Mouse (Mus musculus): ENCODE measurements at regions not wholly inside any gene's neighbourhood (a gene's known extent, or its start where the extent isn't known, plus 50 kb on each side); places are given as distances from the start of the nearest gene placed in this dataset.

- Histone ChIP-seq H3K27ac (ENCODE audit: low read depth, low read length) (no peak overlapping the region), H3K4me3 (ENCODE audit: low read depth, low read length) (no peak overlapping the region), H3K4me2 (no peak overlapping the region), H3K9me3 (replicated peaks; ENCODE audit: control insufficient read depth, low read length) (no peaks in the 10 kb centered on the region), H3K4me1 (ENCODE audit: control insufficient read depth, insufficient read depth, low read length) (peaks cover 3% of the 10 kb centered on the region; the same call in 1 of the 2 replicates), H3K27me3 (ENCODE audit: control insufficient read depth, insufficient read depth, low read length) (no peaks in the 10 kb centered on the region), H3K36me3 (ENCODE audit: control insufficient read depth, insufficient read depth, low read length) (no peaks in the 10 kb centered on the region), H3K9ac (ENCODE audit: low read depth, low read length) (no peak overlapping the region)
- ATAC-seq (replicated peaks; ENCODE audit: insufficient number of reproducible peaks, low FRiP score, low TSS enrichment), result no peak
- 66% methylated on average over 9 of the region's 9 CpGs for WGBS (ENCODE audit: insufficient replicate concordance)
These were observed 179.8 kb upstream of the Fggy start for GRCm38 (mm10) chr4:95377222-95378134.

GRCm38 (mm10) chr4:95378645-95379044 is 178.7 kb upstream of the Fggy start:
- Histone ChIP-seq H3K9me3 (replicated peaks; ENCODE audit: control insufficient read depth, low read length) (no peaks in the 10 kb centered on the region), H3K27me3 (ENCODE audit: control insufficient read depth, insufficient read depth, low read length) (no peaks in the 10 kb centered on the region), H3K4me1 (ENCODE audit: control insufficient read depth, insufficient read depth, low read length) (peaks cover 3% of the 10 kb centered on the region; the same call in 1 of the 2 replicates), H3K4me2 (no peak overlapping the region), H3K36me3 (ENCODE audit: control insufficient read depth, insufficient read depth, low read length) (no peaks in the 10 kb centered on the region), H3K4me3 (ENCODE audit: low read depth, low read length) (no peak overlapping the region), H3K9ac (ENCODE audit: low read depth, low read length) (no peak overlapping the region), H3K27ac (ENCODE audit: low read depth, low read length) (no peak overlapping the region)
- 67% methylated on average over 3 of the region's 3 CpGs for WGBS (ENCODE audit: insufficient replicate concordance)
- no peak for ATAC-seq (replicated peaks; ENCODE audit: insufficient number of reproducible peaks, low FRiP score, low TSS enrichment)

- no peaks in the 10 kb centered on the region for H3K9me3 ChIP-seq (replicated peaks; ENCODE audit: control insufficient read depth, low read length)
- no peak overlapping the region for H3K4me2 ChIP-seq
- WGBS (ENCODE audit: insufficient replicate concordance), result 80% methylated on average over 8 of the region's 8 CpGs
- no peak for ATAC-seq (replicated peaks; ENCODE audit: insufficient number of reproducible peaks, low FRiP score, low TSS enrichment)
- H3K27me3 ChIP-seq (ENCODE audit: control insufficient read depth, insufficient read depth, low read length), result no peaks in the 10 kb centered on the region
- no peak overlapping the region for H3K9ac ChIP-seq (ENCODE audit: low read depth, low read length)
- H3K27ac ChIP-seq (ENCODE audit: low read depth, low read length), result no peak overlapping the region
- no peaks in the 10 kb centered on the region for H3K36me3 ChIP-seq (ENCODE audit: control insufficient read depth, insufficient read depth, low read length)
- H3K4me1 ChIP-seq (ENCODE audit: control insufficient read depth, insufficient read depth, low read length), result peaks cover 10% of the 10 kb centered on the region
- no peak overlapping the region for H3K4me3 ChIP-seq (ENCODE audit: low read depth, low read length)
These were observed 174.0 kb upstream of the Fggy start for GRCm38 (mm10) chr4:95383216-95383892.

- 10% methylated on average over 7 of the region's 7 CpGs for WGBS (ENCODE audit: insufficient replicate concordance)
- no peak overlapping the region for H3K4me3 ChIP-seq (ENCODE audit: low read depth, low read length)
- 0 out of 2 replicates have a peak overlapping the region, but pooled peaks have one; percentile 2 for H3K4me2 ChIP-seq
- no peak overlapping the region for H3K9ac ChIP-seq (ENCODE audit: low read depth, low read length)
- no peaks in the 10 kb centered on the region for H3K36me3 ChIP-seq (ENCODE audit: control insufficient read depth, insufficient read depth, low read length)
- no peaks in the 10 kb centered on the region for H3K9me3 ChIP-seq (replicated peaks; ENCODE audit: control insufficient read depth, low read length)
- H3K4me1 ChIP-seq (ENCODE audit: control insufficient read depth, insufficient read depth, low read length), result peaks cover 18% of the 10 kb centered on the region
- no peak for ATAC-seq (replicated peaks; ENCODE audit: insufficient number of reproducible peaks, low FRiP score, low TSS enrichment)
- H3K27ac ChIP-seq (ENCODE audit: low read depth, low read length), result no peak overlapping the region
- H3K27me3 ChIP-seq (ENCODE audit: control insufficient read depth, insufficient read depth, low read length), result no peaks in the 10 kb centered on the region
These were observed 171.8 kb upstream of the Fggy start for GRCm38 (mm10) chr4:95385552-95385951.

- Histone ChIP-seq H3K9ac (ENCODE audit: low read depth, low read length) (no peak overlapping the region), H3K4me2 (no peak overlapping the region), H3K27me3 (ENCODE audit: control insufficient read depth, insufficient read depth, low read length) (no peaks in the 10 kb centered on the region), H3K9me3 (replicated peaks; ENCODE audit: control insufficient read depth, low read length) (no peaks in the 10 kb centered on the region), H3K27ac (ENCODE audit: low read depth, low read length) (no peak overlapping the region), H3K4me3 (ENCODE audit: low read depth, low read length) (no peak overlapping the region), H3K36me3 (ENCODE audit: control insufficient read depth, insufficient read depth, low read length) (no peaks in the 10 kb centered on the region), H3K4me1 (ENCODE audit: control insufficient read depth, insufficient read depth, low read length) (peaks cover 18% of the 10 kb centered on the region)
- WGBS (ENCODE audit: insufficient replicate concordance), result 30% methylated on average over 2 of the region's 2 CpGs
- no peak for ATAC-seq (replicated peaks; ENCODE audit: insufficient number of reproducible peaks, low FRiP score, low TSS enrichment)
These were observed 171.3 kb upstream of the Fggy start for GRCm38 (mm10) chr4:95386021-95386420.

GRCm38 (mm10) chr4:95388556-95388955 is 168.8 kb upstream of the Fggy start:
- Histone ChIP-seq H3K27ac (ENCODE audit: low read depth, low read length) (no peak overlapping the region), H3K4me3 (ENCODE audit: low read depth, low read length) (no peak overlapping the region), H3K9ac (ENCODE audit: low read depth, low read length) (no peak overlapping the region), H3K4me1 (ENCODE audit: control insufficient read depth, insufficient read depth, low read length) (peaks cover 18% of the 10 kb centered on the region), H3K4me2 (no peak overlapping the region), H3K9me3 (replicated peaks; ENCODE audit: control insufficient read depth, low read length) (no peaks in the 10 kb centered on the region), H3K27me3 (ENCODE audit: control insufficient read depth, insufficient read depth, low read length) (no peaks in the 10 kb centered on the region), H3K36me3 (ENCODE audit: control insufficient read depth, insufficient read depth, low read length) (no peaks in the 10 kb centered on the region)
- 33% methylated on average over 3 of the region's 3 CpGs for WGBS (ENCODE audit: insufficient replicate concordance)
- ATAC-seq (replicated peaks; ENCODE audit: insufficient number of reproducible peaks, low FRiP score, low TSS enrichment), result no peak

- WGBS (ENCODE audit: insufficient replicate concordance), result 31% methylated on average over 2 of the region's 2 CpGs
- no peaks in the 10 kb centered on the region for H3K36me3 ChIP-seq (ENCODE audit: control insufficient read depth, insufficient read depth, low read length)
- H3K27ac ChIP-seq (ENCODE audit: low read depth, low read length), result no peak overlapping the region
- peaks cover 18% of the 10 kb centered on the region for H3K4me1 ChIP-seq (ENCODE audit: control insufficient read depth, insufficient read depth, low read length)
- H3K4me3 ChIP-seq (ENCODE audit: low read depth, low read length), result no peak overlapping the region
- ATAC-seq (replicated peaks; ENCODE audit: insufficient number of reproducible peaks, low FRiP score, low TSS enrichment), result no peak
- H3K27me3 ChIP-seq (ENCODE audit: control insufficient read depth, insufficient read depth, low read length), result no peaks in the 10 kb centered on the region
- no peaks in the 10 kb centered on the region for H3K9me3 ChIP-seq (replicated peaks; ENCODE audit: control insufficient read depth, low read length)
- no peak overlapping the region for H3K9ac ChIP-seq (ENCODE audit: low read depth, low read length)
- no peak overlapping the region for H3K4me2 ChIP-seq
These were observed 167.7 kb upstream of the Fggy start for GRCm38 (mm10) chr4:95389647-95390046.

GRCm38 (mm10) chr4:95390549-95390948 is 166.8 kb upstream of the Fggy start:
- Histone ChIP-seq H3K9me3 (replicated peaks; ENCODE audit: control insufficient read depth, low read length) (no peaks in the 10 kb centered on the region), H3K9ac (ENCODE audit: low read depth, low read length) (no peak overlapping the region), H3K27me3 (ENCODE audit: control insufficient read depth, insufficient read depth, low read length) (no peaks in the 10 kb centered on the region), H3K27ac (ENCODE audit: low read depth, low read length) (no peak overlapping the region), H3K36me3 (ENCODE audit: control insufficient read depth, insufficient read depth, low read length) (no peaks in the 10 kb centered on the region), H3K4me3 (ENCODE audit: low read depth, low read length) (no peak overlapping the region), H3K4me2 (no peak overlapping the region), H3K4me1 (ENCODE audit: control insufficient read depth, insufficient read depth, low read length) (peaks cover 14% of the 10 kb centered on the region)
- ATAC-seq (replicated peaks; ENCODE audit: insufficient number of reproducible peaks, low FRiP score, low TSS enrichment), result no peak
